Mouse (Mus musculus) layer of hippocampus, adult 9-11 months (tissue): ENCODE data around the gene Sgms1.

Experiments
- DNase-seq: peaks from one replicate; pipeline ENCODE4 v3.0.0; 2022

The Sgms1 gene

GRCm38 (mm10) chr19:32199861-32200574 lies 189.5 kb downstream of the Sgms1 start:
- DNase-seq, result no peak

DNA sequence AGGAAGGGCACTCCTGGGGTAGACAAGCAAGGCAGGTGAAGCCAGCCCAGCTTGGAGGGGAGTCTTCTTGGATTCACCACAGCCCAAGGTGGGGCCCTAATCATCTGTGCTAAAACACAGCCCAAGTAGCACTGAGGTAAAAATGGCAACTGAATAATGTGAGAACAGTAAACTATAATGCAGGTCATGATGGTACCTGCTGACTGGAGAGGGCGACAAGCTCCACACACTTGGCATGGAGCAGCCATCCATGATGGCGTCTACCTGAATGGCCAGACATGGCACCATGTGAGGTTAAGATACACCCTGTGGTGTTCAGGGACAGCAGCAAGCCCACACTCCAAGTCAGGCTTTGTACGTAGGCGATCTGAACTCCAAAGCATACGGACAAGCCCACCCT lies 190.4 kb downstream of the Sgms1 start:
- DNase-seq, result no peak

GRCm38 (mm10) chr19:32198494-32199106 lies 190.9 kb downstream of the Sgms1 start:
- no peak for DNase-seq

DNA sequence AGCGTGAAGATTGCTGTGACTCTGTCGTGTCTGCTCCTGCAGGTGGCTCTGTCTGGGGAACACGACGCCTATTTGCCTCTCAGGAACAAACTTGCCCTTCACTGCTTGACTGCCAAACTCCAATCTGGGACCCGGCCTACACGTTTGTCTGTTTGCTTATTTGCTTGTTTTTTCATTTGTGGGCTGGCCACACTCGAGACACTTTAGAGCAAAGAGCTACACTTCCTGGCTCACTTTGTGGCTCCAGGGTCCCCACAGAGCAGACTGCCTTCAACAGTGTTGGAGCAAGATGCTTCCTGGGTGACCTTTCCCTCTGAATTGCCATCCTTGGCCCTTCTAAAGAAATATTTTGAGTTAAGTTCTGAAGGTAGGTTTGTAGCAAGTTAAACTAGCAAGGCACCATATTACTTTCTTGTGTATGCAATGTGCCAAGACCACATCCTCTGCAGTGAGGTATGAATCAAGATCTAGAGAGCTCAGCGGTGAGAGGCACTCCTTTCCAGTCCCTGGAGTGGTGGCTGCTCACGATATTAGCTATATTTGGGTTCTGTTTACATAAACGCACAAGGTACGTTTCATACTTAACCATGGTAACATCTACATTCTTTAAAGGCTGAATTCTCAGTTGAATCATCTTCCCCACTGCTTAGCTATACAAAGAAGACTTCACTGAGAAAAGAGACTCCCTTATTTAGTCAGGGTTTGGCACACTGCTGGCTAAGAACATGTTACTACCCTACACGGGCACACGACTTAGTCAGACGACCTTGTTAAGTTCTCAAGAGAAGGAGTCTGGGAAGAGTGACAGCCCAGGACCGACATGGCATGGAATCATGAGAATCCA lies 192.3 kb downstream of the Sgms1 start:
- no peak for DNase-seq

DNA sequence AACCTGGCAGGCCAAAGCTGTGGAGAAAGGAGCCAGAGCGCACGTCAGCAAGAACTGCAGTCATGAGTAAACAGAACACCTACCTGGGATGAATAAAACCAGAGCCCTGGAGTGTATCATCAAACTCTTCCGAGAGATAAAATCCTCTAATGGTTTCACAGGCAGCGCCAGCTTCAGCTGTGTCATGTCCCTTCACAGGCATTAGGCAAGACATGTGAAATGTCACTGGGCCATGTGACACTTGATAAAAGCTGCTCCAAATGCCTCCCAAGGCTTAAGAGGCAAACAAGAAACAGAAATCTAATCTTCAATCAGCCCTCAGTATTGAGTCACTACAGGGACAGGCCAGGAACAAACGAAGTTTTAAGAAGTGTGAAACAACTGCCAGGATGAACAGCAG lies 193.3 kb downstream of the Sgms1 start:
- no peak for DNase-seq

DNA sequence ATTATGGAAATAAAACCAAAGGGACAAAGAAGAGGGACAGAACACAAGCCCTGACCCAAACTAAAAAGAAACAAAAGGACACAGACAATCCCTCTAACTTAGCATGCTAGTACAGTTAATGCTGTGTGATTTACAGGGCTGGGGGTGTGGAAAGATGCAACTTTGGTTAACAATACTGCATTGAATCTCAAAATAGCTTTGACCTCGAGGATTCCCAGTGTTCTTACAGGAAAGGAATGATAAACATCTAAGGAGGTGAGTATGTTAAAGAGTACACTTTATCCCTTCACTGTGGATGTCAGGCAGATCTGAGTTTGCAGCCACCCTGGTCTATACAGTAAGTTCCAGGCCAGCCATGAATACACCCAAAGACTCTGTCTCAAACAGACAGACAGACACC lies 194.7 kb downstream of the Sgms1 start:
- no peak for DNase-seq

DNA sequence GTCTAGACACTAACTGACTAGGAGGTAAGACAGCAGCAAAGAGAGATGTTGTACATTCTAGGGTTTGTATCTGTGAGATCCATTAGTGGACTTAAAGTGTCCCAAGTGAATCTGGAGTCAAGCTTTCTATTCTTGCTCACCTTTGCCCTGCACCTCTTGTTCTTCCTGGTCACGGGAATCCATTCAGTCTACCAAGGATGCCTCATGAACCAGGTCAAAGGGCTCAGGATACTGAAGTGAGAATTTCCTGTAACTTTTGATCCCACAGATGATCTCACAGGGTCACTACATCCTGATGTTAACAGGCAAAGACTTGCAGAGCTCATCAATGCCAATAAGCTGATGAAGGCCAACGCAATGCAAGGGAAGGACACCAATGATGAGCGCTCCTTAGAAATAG lies 195.4 kb downstream of the Sgms1 start:
- no peak for DNase-seq

DNA sequence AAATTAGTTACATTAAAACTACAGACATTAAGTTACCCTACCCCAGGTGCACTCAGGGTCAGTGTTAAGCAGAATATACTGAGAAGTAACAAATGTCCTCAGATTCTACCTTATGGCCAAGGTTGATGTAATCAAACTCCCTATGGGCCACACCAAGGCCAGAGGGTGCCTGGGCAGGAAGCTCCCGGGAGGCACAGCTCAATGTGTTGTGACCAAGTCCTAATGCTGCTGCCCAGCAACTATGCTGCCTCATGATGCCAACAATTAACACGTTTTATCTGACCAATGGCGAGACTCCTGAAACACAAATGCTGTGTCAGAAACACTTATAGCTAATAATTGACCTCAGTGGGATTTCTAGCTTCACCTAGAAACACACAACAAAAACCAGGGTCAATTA lies 197.9 kb downstream of the Sgms1 start:
- DNase-seq, result no peak

GRCm38 (mm10) chr19:32189961-32190360 lies 199.6 kb downstream of the Sgms1 start:
- no peak for DNase-seq

DNA sequence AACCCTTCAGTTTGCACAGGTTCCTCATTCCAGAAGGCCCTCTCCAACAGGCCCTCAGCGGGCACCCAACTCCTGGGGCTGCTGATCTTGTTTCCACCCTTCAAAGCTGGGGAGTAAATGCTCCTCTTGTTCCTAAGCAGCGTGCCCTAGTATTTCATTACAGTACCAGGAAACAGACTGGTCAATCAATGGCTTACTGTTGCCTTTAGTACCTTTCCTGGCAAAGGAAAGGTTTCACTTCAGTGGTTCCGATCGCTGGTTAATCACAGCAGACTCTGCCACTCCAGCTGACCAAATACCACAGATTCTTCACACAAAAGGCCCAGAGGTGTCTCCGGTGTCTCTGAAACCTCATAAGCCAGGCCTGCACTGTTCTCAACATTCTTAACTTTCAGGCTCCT lies 200.5 kb downstream of the Sgms1 start:
- DNase-seq, result no peak

- DNase-seq, result no peak
Measured at GRCm38 (mm10) chr19:32186594-32187092, 202.9 kb downstream of the Sgms1 start.

DNA sequence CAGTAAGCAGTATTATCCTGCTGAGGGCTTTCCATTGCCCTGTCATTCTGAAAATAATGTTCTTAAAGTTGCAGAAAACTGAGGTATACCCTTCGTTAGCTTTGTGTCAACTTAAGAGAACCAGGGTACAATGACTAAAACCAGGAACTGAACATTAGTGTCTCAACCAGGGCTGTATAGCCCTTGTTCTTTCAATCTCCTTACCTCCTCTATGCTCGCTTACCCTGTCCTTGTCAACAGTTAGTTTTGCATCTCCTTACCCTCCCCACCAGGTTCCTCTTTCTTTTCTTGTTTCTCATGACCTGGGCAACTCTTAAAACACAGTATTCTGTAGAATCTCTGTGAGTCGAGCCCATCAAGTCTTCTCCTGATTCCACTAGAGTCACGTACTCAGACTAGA lies 206.5 kb downstream of the Sgms1 start:
- DNase-seq, result no peak

DNA sequence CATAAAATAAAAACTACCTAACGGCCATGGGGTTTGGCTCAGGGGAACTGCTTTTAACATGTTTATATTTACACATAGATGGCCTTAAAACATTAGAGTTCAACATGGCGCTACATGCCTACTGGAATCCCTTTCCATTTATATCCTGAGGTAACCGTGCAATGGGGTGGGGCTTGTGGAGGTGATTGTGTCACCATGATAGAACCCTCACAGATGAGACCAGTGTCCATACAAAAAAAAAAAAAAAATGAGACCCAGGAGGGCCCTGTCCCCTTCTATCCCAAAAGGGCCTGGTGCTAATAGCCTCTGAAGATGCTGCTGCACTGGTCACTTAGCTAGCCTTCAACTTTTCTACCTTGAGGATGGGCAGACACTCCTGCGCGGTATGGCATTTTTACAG lies 207.0 kb downstream of the Sgms1 start:
- no peak for DNase-seq

GRCm38 (mm10) chr19:32181721-32182394 lies 207.7 kb downstream of the Sgms1 start:
- no peak for DNase-seq

GRCm38 (mm10) chr19:32180756-32181674 lies 208.5 kb downstream of the Sgms1 start:
- DNase-seq, result peak; percentile 68

- no peak for DNase-seq
Measured at GRCm38 (mm10) chr19:32179978-32180413, 209.5 kb downstream of the Sgms1 start.

DNA sequence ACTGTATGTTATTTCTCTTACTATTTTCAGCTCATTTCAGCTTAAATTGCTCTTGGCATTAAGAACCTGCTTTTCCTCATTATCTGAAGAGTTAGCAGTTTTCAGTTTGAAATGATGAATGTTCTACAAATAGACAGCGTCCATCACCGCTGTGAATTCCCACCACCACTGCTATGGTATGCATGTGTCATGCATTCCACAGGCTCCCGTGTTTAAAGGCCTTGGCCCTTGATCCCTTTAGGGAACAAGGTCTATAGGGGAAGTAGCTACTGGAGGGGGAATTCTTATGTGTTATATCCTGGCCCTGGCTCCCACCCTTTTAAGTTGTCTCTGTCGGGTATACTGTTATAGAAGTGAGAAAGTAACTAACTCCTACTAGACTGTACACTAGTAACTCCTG lies 210.0 kb downstream of the Sgms1 start:
- no peak for DNase-seq

- no peak for DNase-seq
Measured at GRCm38 (mm10) chr19:32178161-32178560, 211.4 kb downstream of the Sgms1 start.

DNA sequence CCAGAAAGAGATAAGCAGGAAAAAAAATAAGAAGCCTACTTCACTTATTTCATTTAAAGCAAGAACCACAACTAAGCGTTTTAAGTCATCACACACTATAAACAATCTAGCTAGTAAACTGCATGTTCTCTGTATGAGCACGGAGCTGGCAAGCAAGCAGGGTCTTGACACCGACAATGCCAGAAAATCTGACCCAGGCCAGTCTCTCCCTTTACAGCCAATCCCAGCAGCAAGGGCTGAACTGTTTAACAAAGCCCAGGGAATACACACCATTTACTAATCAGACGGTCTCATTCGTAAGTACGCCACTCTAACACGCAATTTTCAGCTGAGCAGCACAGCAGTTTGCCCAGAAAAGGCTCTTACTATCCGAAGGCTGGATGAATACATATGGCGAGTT lies 213.1 kb downstream of the Sgms1 start:
- no peak for DNase-seq

GRCm38 (mm10) chr19:32175991-32176390 lies 213.5 kb downstream of the Sgms1 start:
- DNase-seq, result no peak

- DNase-seq, result no peak
Measured at GRCm38 (mm10) chr19:32175013-32175412, 214.5 kb downstream of the Sgms1 start.

DNA sequence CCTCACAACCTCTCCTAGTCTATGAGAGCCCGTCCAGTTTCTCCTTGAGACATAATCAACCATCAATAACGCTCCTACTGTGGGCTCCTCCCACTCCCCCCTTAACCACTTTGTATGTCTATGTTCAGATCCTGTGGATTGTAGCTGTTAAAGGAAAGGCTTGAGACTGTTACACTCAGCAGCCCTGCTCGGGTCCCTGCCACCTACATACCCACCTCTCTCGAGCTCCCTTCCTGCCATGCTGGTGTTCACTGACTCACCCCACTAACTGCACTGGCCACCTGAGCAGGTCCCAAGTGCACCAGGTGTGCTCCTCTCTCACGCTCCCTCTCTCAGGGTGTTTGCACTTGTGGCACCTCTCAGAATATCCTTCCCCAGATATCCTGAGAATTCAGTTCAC lies 215.0 kb downstream of the Sgms1 start:
- no peak for DNase-seq
